Mouse (Mus musculus) heart, adult 2 months (tissue): ENCODE measurements around the gene Gm2696.
"Not testable (repeated sequence)": the region's sequence is repeated elsewhere in the genome, so short reads cannot be mapped to it uniquely, and the experiment has no call there.

Experiments
- EP300 ChIP-seq: fragments of 200-500 bp; IDR thresholded peaks from 2 replicates; pipeline ENCODE4 v1.6.1; 2011; ENCODE audit warnings: low read depth, low read length, control low read depth; ENCODE audit not compliant: insufficient read depth
- POLR2A ChIP-seq: fragments of 200-500 bp; IDR thresholded peaks from 2 replicates; pipeline ENCODE4 v1.6.1; 2011; ENCODE audit warnings: mild to moderate bottlenecking, low read depth, low read length, control low read depth; ENCODE audit not compliant: insufficient read depth

GRCm38 (mm10) chr10:77772142-77772541, 42.3 kb upstream of the Gm2696 start:
- not testable (repeated sequence) for TF ChIP-seq EP300, POLR2A
